Mouse (Mus musculus) left cerebral cortex, adult 8-10 months (tissue): Measurements from ENCODE around the gene Gm732. TPM values are rescaled to one million over a fixed set of nuclear protein-coding genes. Genes with fewer than 3 reads are reported as not detected.

Experiments used
- DNase-seq, 2 experiments: peaks; one replicate each; pipeline ENCODE4 v3.0.0; 2022; ENCODE audit warnings: low spot score in 2 of 2
- total RNA-seq, 4 experiments: library from RNA; stranded (reverse); gene quantifications; 2 replicates each; pipeline ENCODE4 v1.2.4; 2022

The Gm732 gene
- total RNA-seq: not detected

DNA sequence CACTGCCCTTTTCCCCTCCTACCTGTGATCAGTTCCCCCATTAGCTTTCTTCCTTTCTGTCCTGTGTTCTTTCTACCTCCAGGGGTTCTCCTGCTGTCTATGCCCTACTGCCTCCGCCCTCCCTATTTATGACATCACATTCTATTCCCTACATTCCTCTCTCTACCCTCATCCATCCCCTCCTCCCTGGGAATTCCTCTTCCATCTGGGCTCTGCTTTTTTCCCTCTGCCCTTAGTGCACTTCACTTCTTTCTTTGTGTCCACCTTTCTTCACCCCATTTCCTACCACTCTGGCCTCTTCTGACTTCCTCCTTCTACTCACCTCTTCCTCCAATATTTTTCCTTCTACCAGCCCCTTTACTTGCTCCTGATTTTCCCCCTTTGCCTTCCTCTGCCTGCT is at the start of gene Gm732:
Gene Gm732 (minus strand): TSS at position 101 of the 400 bp plus-strand sequence.
- DNase-seq: no peak

Other genes starting within 250 kb of the Gm732 start
- not detected for gene Tent5d, start 155.9 kb downstream of the Gm732 start, total RNA-seq
- gene 2610002M06Rik, start 132.1 kb downstream of the Gm732 start, total RNA-seq: 10 to 100 TPM; 28.4 to 36.5 (median 33.5) TPM